Mouse (Mus musculus) midbrain, embryonic 12.5 days (tissue): Measurements from ENCODE around the gene Adra2b. TPM values are rescaled to one million over a fixed set of nuclear protein-coding genes. Genes with fewer than 3 reads are reported as not detected.

Experiments
- ATAC-seq: fragments of 200-750 bp; cut with Nextera tagmentation; 2 replicates; pipeline ENCODE4 v1.8.0; 2017; ENCODE audit warnings: low read depth, moderate TSS enrichment, moderate library complexity; ENCODE audit not compliant: low FRiP score
- H3K27ac ChIP-seq: fragments of 300-500 bp; sonication (generic); replicated peaks from 2 replicates; pipeline ENCODE4 v1.5.1; 2016; ENCODE audit warnings: mild to moderate bottlenecking
- H3K27me3 ChIP-seq: fragments of 300-500 bp; sonication (generic); 2 replicates; pipeline ENCODE4 v1.6.1; 2016; ENCODE audit warnings: mild to moderate bottlenecking
- H3K36me3 ChIP-seq: fragments of 300-500 bp; sonication (generic); 2 replicates; pipeline ENCODE4 v1.6.1; 2016
- H3K4me1 ChIP-seq: fragments of 300-500 bp; sonication (generic); 2 replicates; pipeline ENCODE4 v1.6.1; 2016
- H3K4me2 ChIP-seq: fragments of 300-500 bp; sonication (generic); replicated peaks from 2 replicates; pipeline ENCODE4 v1.6.1; 2016; ENCODE audit warnings: mild to moderate bottlenecking, moderate library complexity
- H3K4me3 ChIP-seq: fragments of 300-500 bp; sonication (generic); 2 replicates; pipeline ENCODE4 v1.5.1; 2016; ENCODE audit warnings: mild to moderate bottlenecking
- H3K9ac ChIP-seq: fragments of 300-500 bp; sonication (generic); replicated peaks from 2 replicates; pipeline ENCODE4 v1.6.1; 2016; ENCODE audit warnings: mild to moderate bottlenecking, moderate library complexity
- H3K9me3 ChIP-seq: fragments of 300-500 bp; sonication (generic); 2 replicates; pipeline ENCODE4 v1.6.1; 2016; ENCODE audit warnings: mild to moderate bottlenecking
- WGBS: fragments of 180-500 bp; shearing (Covaris S2); methylation state at CpG from one replicate; pipeline ENCODE4 v1.1.7; 2016; 5-methylcytosine and 5-hydroxymethylcytosine counted together
- polyA plus RNA-seq: library from polyadenylated mRNA; unstranded; fragments of >200 nt; fragmentation: Nextera tagmentation; extraction: Ambion mirVana; gene quantifications from 2 replicates; pipeline ENCODE4 v1.2.1, GENCODE M21; 2016

The Adra2b gene
- polyA plus RNA-seq, 1 experiment from 2014 or later = 1.7 TPM

GRCm38 (mm10) chr2:127332807-127333570 is 30.0 kb upstream of the Adra2b start:
- Histone ChIP-seq H3K9ac (no peak overlapping the region), H3K36me3 (no peaks in the 10 kb centered on the region), H3K4me3 (no peak overlapping the region), H3K9me3 (no peaks in the 10 kb centered on the region), H3K4me1 (peaks cover 13% of the 10 kb centered on the region), H3K27me3 (peaks cover 50% of the 10 kb centered on the region), H3K4me2 (no peak overlapping the region), H3K27ac (no peak overlapping the region)
- WGBS = 79% methylated on average over 14 of the region's 14 CpGs
- no peak for ATAC-seq

- peaks cover 51% of the 10 kb centered on the region for H3K27me3 ChIP-seq
- H3K9ac ChIP-seq = no peak overlapping the region
- H3K4me3 ChIP-seq = no peak overlapping the region
- ATAC-seq = no peak
- 76% methylated on average over 5 of the region's 5 CpGs for WGBS
- no peaks in the 10 kb centered on the region for H3K36me3 ChIP-seq
- H3K4me2 ChIP-seq = no peak overlapping the region
- H3K4me1 ChIP-seq = peaks cover 13% of the 10 kb centered on the region
- H3K9me3 ChIP-seq = no peaks in the 10 kb centered on the region
- H3K27ac ChIP-seq = no peak overlapping the region
Observed at GRCm38 (mm10) chr2:127333945-127334603, 28.9 kb upstream of the Adra2b start.

GRCm38 (mm10) chr2:127335078-127335541 is 27.9 kb upstream of the Adra2b start:
- no peak overlapping the region for H3K4me2 ChIP-seq
- no peaks in the 10 kb centered on the region for H3K9me3 ChIP-seq
- H3K36me3 ChIP-seq = no peaks in the 10 kb centered on the region
- WGBS = 53% methylated on average over 11 of the region's 11 CpGs
- H3K9ac ChIP-seq = no peak overlapping the region
- peaks cover 13% of the 10 kb centered on the region for H3K4me1 ChIP-seq
- no peak overlapping the region for H3K27ac ChIP-seq
- no peak overlapping the region for H3K4me3 ChIP-seq
- ATAC-seq = no peak
- H3K27me3 ChIP-seq = peaks cover 51% of the 10 kb centered on the region

GRCm38 (mm10) chr2:127335767-127336496 is 27.1 kb upstream of the Adra2b start, which contains the start of gene Dusp2:
Gene Dusp2, plus strand, starts transcription at chr2:127336159.
- Histone ChIP-seq H3K27me3 (peaks cover 51% of the 10 kb centered on the region), H3K27ac (no peak within 1 kb of the TSS), H3K4me1 (peaks cover 13% of the 10 kb centered on the region), H3K9ac (peak within 1 kb of the TSS; percentile 51), H3K4me3 (peak within 1 kb of the TSS; percentile 51), H3K9me3 (no peaks in the 10 kb centered on the region), H3K36me3 (no peaks in the 10 kb centered on the region), H3K4me2 (peak within 1 kb of the TSS; percentile 86)
- WGBS = under 1% methylated on average over 76 of the region's 76 CpGs
- peak; percentile 77 for ATAC-seq

GRCm38 (mm10) chr2:127336497-127336832 is 26.5 kb upstream of the Adra2b start:
- no peak overlapping the region for H3K27ac ChIP-seq
- H3K9ac ChIP-seq = peak overlapping the region; percentile 51
- H3K36me3 ChIP-seq = no peaks in the 10 kb centered on the region
- peak overlapping the region; percentile 86 for H3K4me2 ChIP-seq
- no peak for ATAC-seq
- H3K4me3 ChIP-seq = peak overlapping the region; percentile 51
- peaks cover 13% of the 10 kb centered on the region for H3K4me1 ChIP-seq
- H3K27me3 ChIP-seq = peaks cover 51% of the 10 kb centered on the region
- no peaks in the 10 kb centered on the region for H3K9me3 ChIP-seq
- 4% methylated on average over 33 of the region's 33 CpGs for WGBS

GRCm38 (mm10) chr2:127336885-127337284 is 26.1 kb upstream of the Adra2b start:
- peaks cover 13% of the 10 kb centered on the region for H3K4me1 ChIP-seq
- H3K4me2 ChIP-seq = peak overlapping the region; percentile 86
- H3K9ac ChIP-seq = no peak overlapping the region
- H3K9me3 ChIP-seq = no peaks in the 10 kb centered on the region
- peak overlapping the region; percentile 51 for H3K4me3 ChIP-seq
- no peak for ATAC-seq
- no peaks in the 10 kb centered on the region for H3K36me3 ChIP-seq
- H3K27ac ChIP-seq = no peak overlapping the region
- H3K27me3 ChIP-seq = peaks cover 51% of the 10 kb centered on the region
- 46% methylated on average over 5 of the region's 5 CpGs for WGBS

- Histone ChIP-seq H3K4me1 (peaks cover 13% of the 10 kb centered on the region), H3K4me2 (no peak overlapping the region)
Observed at GRCm38 (mm10) chr2:127337531-127337930, 25.5 kb upstream of the Adra2b start.

GRCm38 (mm10) chr2:127338012-127338411 is 25.0 kb upstream of the Adra2b start:
- no peak for ATAC-seq
- H3K4me3 ChIP-seq = no peak overlapping the region
- no peak overlapping the region for H3K4me2 ChIP-seq
- 67% methylated on average over 7 of the region's 7 CpGs for WGBS
- H3K4me1 ChIP-seq = peaks cover 13% of the 10 kb centered on the region
- H3K27ac ChIP-seq = no peak overlapping the region
- H3K9me3 ChIP-seq = no peaks in the 10 kb centered on the region
- peaks cover 47% of the 10 kb centered on the region for H3K27me3 ChIP-seq
- no peak overlapping the region for H3K9ac ChIP-seq
- no peaks in the 10 kb centered on the region for H3K36me3 ChIP-seq

More at GRCm38 (mm10) chr2:127337531-127337930, 25.5 kb upstream of the Adra2b start:
- Histone ChIP-seq H3K9ac (no peak overlapping the region), H3K36me3 (no peaks in the 10 kb centered on the region), H3K4me3 (no peak overlapping the region), H3K27ac (no peak overlapping the region), H3K27me3 (peaks cover 51% of the 10 kb centered on the region), H3K9me3 (no peaks in the 10 kb centered on the region)
- no peak for ATAC-seq
- 74% methylated on average over 11 of the region's 11 CpGs for WGBS

- no peak for ATAC-seq
- H3K36me3 ChIP-seq = no peaks in the 10 kb centered on the region
- no peak within 1 kb of the TSS for H3K27ac ChIP-seq
- no peak within 1 kb of the TSS for H3K9ac ChIP-seq
- no peak within 1 kb of the TSS for H3K4me2 ChIP-seq
- H3K4me1 ChIP-seq = peaks cover 13% of the 10 kb centered on the region
- no peaks in the 10 kb centered on the region for H3K9me3 ChIP-seq
- 87% methylated on average over 4 of the region's 4 CpGs for WGBS
- H3K27me3 ChIP-seq = peaks cover 43% of the 10 kb centered on the region
- H3K4me3 ChIP-seq = no peak within 1 kb of the TSS
Observed at GRCm38 (mm10) chr2:127338416-127338815, 24.6 kb upstream of the Adra2b start, which contains the start of gene Astl. Gene Astl, plus strand, starts transcription at chr2:127338639.

- H3K4me3 ChIP-seq = no peak overlapping the region
- peaks cover 42% of the 10 kb centered on the region for H3K27me3 ChIP-seq
- H3K27ac ChIP-seq = no peak overlapping the region
- no peak overlapping the region for H3K4me2 ChIP-seq
- no peaks in the 10 kb centered on the region for H3K36me3 ChIP-seq
- 69% methylated on average over 4 of the region's 4 CpGs for WGBS
- H3K9ac ChIP-seq = no peak overlapping the region
- H3K4me1 ChIP-seq = peaks cover 13% of the 10 kb centered on the region
- H3K9me3 ChIP-seq = no peaks in the 10 kb centered on the region
- ATAC-seq = no peak
Observed at GRCm38 (mm10) chr2:127338833-127339232, 24.2 kb upstream of the Adra2b start.

- Histone ChIP-seq H3K4me3 (no peak overlapping the region), H3K4me1 (peaks cover 13% of the 10 kb centered on the region), H3K27ac (no peak overlapping the region), H3K36me3 (no peaks in the 10 kb centered on the region), H3K27me3 (peaks cover 38% of the 10 kb centered on the region), H3K4me2 (no peak overlapping the region), H3K9ac (no peak overlapping the region), H3K9me3 (no peaks in the 10 kb centered on the region)
- WGBS = 80% methylated on average over 6 of the region's 6 CpGs
- ATAC-seq = no peak
Observed at GRCm38 (mm10) chr2:127339262-127339661, 23.7 kb upstream of the Adra2b start.

- WGBS = 15% methylated on average over 3 of the region's 3 CpGs
- Histone ChIP-seq H3K27me3 (peaks cover 19% of the 10 kb centered on the region), H3K27ac (no peak overlapping the region), H3K9me3 (no peaks in the 10 kb centered on the region), H3K9ac (no peak overlapping the region), H3K36me3 (no peaks in the 10 kb centered on the region), H3K4me1 (peaks cover 5% of the 10 kb centered on the region), H3K4me2 (no peak overlapping the region), H3K4me3 (no peak overlapping the region)
- ATAC-seq = peak; percentile 30; the same call in 1 of the 2 replicates
Observed at GRCm38 (mm10) chr2:127341159-127341558, 21.8 kb upstream of the Adra2b start.
